Mouse (Mus musculus): ENCODE measurements around the gene Zfp239. TPM values are rescaled to one million over a fixed set of nuclear protein-coding genes. Genes with fewer than 3 reads are reported as not detected.

Gene Zfp239
- total RNA-seq, 2 experiments from 2014 or later, result 0.23 to 0.37 TPM

GRCm38 (mm10) chr6:117874621-117875281 is 12.9 kb downstream of the Zfp239 start:
- no peak for DNase-seq
- intact Hi-C loops (cut with DNase I), result loop anchor here (5.0 kb wide), 1 partner anchor 43 kb away; no protein-coding TSS in a partner anchor

DNA sequence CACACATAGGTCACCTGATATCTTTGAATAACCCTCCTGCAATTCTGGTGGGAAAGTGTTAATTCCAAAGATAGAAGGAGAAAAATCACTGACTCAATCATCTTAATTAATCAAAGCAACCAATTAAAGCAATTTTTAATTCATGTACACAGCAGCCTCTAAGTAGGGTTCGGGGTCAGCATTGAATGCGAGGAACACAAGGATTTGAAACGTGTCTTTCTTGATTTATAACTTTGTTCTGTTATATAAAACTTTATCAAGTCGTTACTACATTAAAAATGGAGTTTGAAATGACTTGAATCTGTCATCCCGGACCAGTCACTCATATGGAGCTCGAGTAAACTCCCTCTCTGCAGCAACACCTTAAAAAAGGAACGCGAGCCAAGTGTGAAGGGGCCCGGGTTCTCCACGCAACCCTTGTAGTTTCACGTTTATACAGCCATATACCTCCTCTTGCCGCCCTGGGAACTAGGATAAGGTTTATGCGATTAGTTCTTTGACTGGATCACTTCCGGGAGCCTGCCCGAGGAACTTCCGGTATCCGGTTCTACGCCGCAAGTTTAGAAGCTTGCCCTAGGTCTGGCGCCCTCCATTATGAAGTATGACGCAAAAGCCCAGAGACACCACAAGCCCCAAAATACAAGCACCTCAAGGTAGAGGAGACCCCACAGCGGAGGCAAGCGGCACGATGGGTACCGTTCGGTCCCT is 17.0 kb downstream of the Zfp239 start:
- intact Hi-C loops (cut with DNase I), result loop anchor here (2.0 to 5.0 kb wide), 2 partner anchors 38 kb away; partner anchors contain the start of gene Zfp637
- DNase-seq, result peak in 1 of 2 experiments; percentile 78

DNA sequence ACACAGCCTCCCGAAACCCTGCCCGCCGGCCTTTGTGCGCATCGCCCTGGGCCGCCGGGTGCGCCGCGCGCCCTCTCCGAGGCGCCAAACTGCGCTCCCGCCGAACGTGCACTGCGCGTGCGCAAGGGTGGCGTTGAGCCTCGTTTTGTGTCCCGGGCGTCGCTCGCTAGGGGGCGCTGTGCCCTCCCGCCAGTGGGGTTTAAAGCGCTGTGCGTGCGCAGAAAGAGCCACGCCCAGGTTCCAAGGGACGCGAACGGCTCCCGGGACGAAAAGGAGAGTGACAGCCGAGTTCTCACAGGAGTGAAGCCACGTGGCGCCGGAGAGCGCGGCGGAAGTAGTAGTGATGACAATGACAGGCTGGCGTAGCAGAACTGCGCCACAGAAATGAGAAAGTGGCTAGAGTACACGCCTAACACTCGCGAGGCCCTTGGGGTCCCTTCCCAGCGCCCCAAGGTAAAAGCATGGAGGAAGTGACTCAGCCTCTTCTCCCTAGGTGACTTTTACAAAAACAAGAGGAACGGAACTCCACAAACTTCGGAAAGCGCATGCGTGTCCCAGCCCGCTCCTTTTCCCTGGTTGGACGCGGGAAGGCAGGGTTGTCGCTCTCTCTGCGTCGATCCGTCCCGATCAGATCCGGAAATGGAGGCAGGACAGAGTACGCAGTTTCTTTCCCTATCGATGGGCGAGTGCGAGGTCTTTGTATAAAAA is 17.7 kb downstream of the Zfp239 start:
- peak; percentile 98 to 100 for DNase-seq
- intact Hi-C loops (cut with DNase I), result loop anchor here (2.0 to 5.0 kb wide), 2 partner anchors 38 to 39 kb away; partner anchors contain the start of gene Zfp637

DNA sequence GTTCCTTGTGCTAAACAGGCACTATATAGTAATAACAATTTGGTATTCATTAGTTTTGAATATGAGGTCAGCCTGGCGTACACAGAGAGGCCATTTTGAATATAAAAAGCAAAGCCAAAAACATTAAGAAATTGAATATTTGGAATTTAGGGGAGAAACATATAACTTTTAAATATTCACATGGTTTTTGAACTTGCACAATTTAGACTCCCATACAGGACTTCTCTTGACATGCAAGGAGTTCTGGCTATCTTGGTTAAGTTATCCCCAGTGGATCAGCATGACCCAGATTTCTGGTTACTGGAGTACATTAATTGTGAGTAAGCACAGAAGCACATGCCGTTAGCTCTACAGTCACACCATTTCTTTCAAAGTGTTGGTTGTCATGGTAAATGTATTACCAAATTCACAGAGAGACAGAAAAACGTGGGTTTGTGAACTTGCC is 18.5 kb downstream of the Zfp239 start:
- DNase-seq, result no peak
- intact Hi-C loops (cut with DNase I), result no loop called here

DNA sequence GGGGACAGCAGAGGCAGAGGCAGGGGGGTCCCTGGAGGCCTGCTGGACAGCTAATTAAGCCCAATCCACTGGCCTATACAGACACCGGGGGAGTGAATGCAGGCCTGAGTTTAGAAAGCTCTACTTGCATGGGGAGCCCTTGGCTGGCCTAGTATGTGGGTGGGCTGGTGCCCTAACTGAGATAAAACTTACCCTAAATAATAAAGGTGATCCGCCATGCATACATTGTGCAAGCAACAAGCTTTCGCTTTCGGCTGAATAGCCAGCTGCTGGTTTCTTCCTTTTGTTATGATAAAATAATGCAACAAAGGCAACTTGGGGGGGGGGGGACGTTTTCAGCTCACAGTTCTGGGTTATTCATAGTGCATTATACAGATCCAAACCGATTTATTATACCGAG is 19.3 kb downstream of the Zfp239 start:
- no peak for DNase-seq
- intact Hi-C loops (cut with DNase I), result no loop called here

- intact Hi-C loops (cut with DNase I), result no loop called here
- DNase-seq, result no peak
Observed at GRCm38 (mm10) chr6:117881997-117882396, 20.1 kb downstream of the Zfp239 start.

GRCm38 (mm10) chr6:117885943-117886342 is 24.0 kb downstream of the Zfp239 start:
- intact Hi-C loops (cut with DNase I), result no loop called here
- DNase-seq, result no peak

DNA sequence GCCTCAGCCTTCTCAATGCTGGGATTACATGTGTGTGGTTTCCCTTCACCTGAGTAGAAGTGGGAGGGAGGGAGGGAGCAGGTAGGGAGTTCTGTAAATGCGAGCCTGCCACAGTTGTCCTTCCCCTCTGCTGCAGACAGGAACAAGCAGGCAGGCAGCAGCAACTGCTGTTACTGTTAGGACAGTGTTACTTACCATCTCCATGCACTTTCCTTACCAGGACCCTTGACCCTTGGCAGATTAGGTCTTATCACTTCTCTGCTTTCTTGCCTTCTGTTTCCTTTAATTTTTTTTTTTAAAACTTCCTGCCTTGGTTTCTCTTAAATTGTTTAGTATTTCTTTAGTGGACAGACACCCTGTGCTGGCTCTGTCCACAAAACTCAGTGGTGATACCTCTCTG is 26.1 kb downstream of the Zfp239 start:
- intact Hi-C loops (cut with DNase I), result loop anchor here (2.0 kb wide), 1 partner anchor 15 kb away; no protein-coding TSS in a partner anchor
- DNase-seq, result no peak

DNA sequence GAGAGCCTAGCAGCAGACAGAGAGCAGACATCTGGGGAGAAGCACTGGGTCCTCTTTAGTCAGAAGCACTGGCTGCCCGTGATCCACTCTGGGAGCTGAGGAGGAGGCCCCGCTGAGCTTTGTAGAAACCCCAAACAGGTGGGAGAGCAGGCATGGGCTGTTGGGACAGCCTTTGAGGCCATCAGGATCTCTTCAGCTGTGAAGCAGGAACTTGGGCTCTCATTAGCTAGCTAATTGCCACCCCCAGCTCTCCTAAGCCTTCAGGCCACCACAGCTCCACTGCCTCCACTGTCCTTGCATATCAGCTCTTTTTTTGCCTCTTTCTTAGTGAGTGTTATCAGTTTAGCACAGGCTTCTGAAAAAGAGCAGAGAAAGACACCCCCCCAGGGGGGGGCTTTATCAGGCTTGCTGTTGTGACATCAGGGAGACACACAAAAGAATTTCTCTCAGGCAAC is 26.8 kb downstream of the Zfp239 start:
- DNase-seq, result no peak
- intact Hi-C loops (cut with DNase I), result loop anchor here (2.0 kb wide), 1 partner anchor 14 kb away; no protein-coding TSS in a partner anchor

GRCm38 (mm10) chr6:117890257-117890656 is 28.4 kb downstream of the Zfp239 start:
- intact Hi-C loops (cut with DNase I), result no loop called here
- DNase-seq, result no peak

- DNase-seq, result no peak
- intact Hi-C loops (cut with DNase I), result no loop called here
Observed at GRCm38 (mm10) chr6:117891369-117892160, 29.7 kb downstream of the Zfp239 start.

DNA sequence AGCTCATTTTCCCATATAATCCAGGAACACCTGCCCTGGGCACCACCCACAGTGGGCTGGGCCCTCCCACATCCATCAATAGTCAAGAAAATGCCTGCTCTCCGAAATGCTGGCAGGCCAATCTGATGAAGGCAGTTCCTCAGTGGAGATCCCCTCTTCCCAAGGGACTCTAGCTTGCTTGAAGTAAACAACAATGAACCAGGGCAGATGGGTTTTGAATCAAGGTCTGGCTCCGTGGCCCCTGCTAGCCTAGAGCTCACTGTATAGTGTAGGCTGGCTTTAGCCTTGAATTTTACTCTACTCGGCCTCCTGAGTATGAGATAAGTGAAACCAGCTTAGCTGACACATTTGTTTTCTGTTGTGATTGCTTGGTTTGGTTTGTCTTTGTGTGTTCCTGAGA is 30.5 kb downstream of the Zfp239 start:
- intact Hi-C loops (cut with DNase I), result no loop called here

GRCm38 (mm10) chr6:117893435-117893834 is 31.5 kb downstream of the Zfp239 start:
- DNase-seq, result no peak
- intact Hi-C loops (cut with DNase I), result no loop called here

More for the DNA sequence above, 30.5 kb downstream of the Zfp239 start:
- no peak for DNase-seq

- DNase-seq, result no peak
- intact Hi-C loops (cut with DNase I), result no loop called here
Observed at GRCm38 (mm10) chr6:117897800-117898199, 35.9 kb downstream of the Zfp239 start.

- intact Hi-C loops (cut with DNase I), result no loop called here
- no peak for DNase-seq
Observed at GRCm38 (mm10) chr6:117900126-117901080, 38.5 kb downstream of the Zfp239 start, which contains the start of gene Hnrnpf. Gene Hnrnpf, plus strand, starts transcription at chr6:117900324.

- no peak for DNase-seq
- intact Hi-C loops (cut with DNase I), result loop anchor here (2.0 kb wide), 1 partner anchor 13 kb away; no protein-coding TSS in a partner anchor
Observed at GRCm38 (mm10) chr6:117901510-117902402, 39.9 kb downstream of the Zfp239 start.

DNA sequence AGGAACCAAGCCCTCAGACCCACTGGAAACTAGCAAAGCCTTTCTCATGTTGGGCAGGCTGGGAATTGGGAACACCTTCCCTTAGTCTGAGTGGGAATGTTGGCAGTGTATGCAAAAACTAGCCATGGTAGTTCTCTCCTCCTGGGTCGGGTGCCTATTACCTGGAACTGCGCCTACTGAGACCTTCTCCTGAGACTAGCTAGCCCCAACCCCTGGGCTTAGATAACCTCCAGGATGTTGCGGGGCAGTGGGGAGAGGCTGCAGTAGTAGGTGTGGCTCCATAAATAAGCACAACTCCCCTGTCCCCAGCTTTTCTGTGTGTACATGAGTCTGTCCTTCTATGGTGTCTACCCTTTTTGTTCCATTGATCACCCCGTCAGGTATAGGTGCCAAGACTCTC is 40.7 kb downstream of the Zfp239 start:
- DNase-seq, result no peak
- intact Hi-C loops (cut with DNase I), result loop anchor here (2.0 kb wide), 1 partner anchor 14 kb away; no protein-coding TSS in a partner anchor

GRCm38 (mm10) chr6:117903836-117904235 is 41.9 kb downstream of the Zfp239 start:
- DNase-seq, result no peak
- intact Hi-C loops (cut with DNase I), result loop anchor here (2.0 kb wide), 1 partner anchor 15 kb away; no protein-coding TSS in a partner anchor
